Mouse (Mus musculus) lung, postnatal 0 days (tissue): ENCODE data around the gene Lonp2.

Experiments used
- CTCF ChIP-seq: IDR thresholded peaks from 2 replicates; pipeline ENCODE4 v1.5.1; 2016; ENCODE audit warnings: antibody characterized with exemption, mild to moderate bottlenecking
- EP300 ChIP-seq: IDR thresholded peaks from 2 replicates; pipeline ENCODE4 v1.6.1; 2016; ENCODE audit warnings: antibody characterized with exemption, mild to moderate bottlenecking, control low read depth

GRCm38 (mm10) chr8:86637826-86638225 lies 14.0 kb downstream of the Lonp2 start:
- no peak for TF ChIP-seq CTCF
- no peak for TF ChIP-seq EP300
